Mouse (Mus musculus) spleen, adult 2 months (tissue): Measurements from ENCODE around the gene Pdzk1ip1.

Experiments
- CTCF ChIP-seq: fragments of 200-500 bp; IDR thresholded peaks from 2 replicates; pipeline ENCODE4 v1.5.1; 2011; ENCODE audit warnings: mild to moderate bottlenecking, inconsistent platforms; ENCODE audit not compliant: insufficient read depth, insufficient read length, insufficient replicate concordance; ENCODE audit errors: extremely low read depth
- POLR2A ChIP-seq: fragments of 200-500 bp; IDR thresholded peaks from 2 replicates; pipeline ENCODE4 v1.6.1; 2011; ENCODE audit warnings: low read depth, low read length, inconsistent platforms

DNA sequence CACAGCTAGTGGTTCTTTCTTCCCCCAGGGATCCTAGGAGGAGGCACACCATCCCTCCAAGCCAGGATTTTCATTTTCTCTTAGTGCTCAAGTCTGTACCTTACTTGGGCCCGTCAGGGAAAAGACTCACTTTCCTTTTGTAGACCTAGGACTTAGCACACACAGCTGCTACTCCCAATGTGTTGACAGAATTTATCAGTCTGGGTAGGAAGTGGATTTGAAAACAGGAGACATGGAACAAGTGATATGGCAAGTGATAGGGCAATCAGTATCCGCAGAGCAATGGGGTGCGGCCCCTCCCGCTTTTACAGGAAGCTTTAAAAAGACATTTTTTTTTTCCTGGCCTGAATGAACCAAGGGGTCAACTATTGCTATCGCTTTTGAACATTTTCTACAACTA is 44.6 kb downstream of the Pdzk1ip1 start:
- TF ChIP-seq CTCF (no peak), POLR2A (no peak)
